Comparison of ENCODE assay signal across 13 mouse cellular contexts in the genomic region with DNA sequence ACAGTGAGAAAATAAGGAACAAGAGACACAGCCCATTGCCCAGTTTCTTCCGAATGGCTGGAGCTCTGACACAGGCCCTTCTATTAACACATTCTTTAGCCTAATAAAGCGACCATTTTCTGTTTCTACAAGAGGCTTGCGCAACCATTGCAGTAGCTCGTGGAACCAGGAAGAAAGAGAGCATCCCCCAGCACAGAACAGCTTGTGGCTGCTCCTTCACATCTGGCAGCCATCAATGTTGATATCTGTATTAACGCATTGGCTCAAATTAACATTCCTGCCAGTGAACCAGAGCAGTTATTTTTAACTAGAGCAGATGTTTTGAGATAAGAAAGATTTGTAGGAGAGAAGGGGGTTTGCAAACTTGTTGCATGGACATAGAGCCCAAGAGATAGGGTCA. TPM values are rescaled to one million over a fixed set of nuclear protein-coding genes. Genes with fewer than 3 reads are reported as not detected.
DNase-seq lines count a peak whose midpoint lies in the region; ATAC-seq lines count a peak whose summit lies in the region.
"Had no signal": no experiment of that assay in that cellular context is flagged by ENCODE, and none has a peak within 500 bp of the region (broad histone marks: within the 10 kb centered on the region; RNA-seq: fewer than 3 reads in every experiment).

No protein-coding gene starts in this region.

- no peak for DNase-seq in lung, postnatal 25 days (ENCODE audit: low spot score)
- peak; percentile 3 for DNase-seq in lung, postnatal 14 days
- no peak for DNase-seq in neural tube, embryonic 10.5 days (ENCODE audit: extremely low spot score, low spot score)
- DNase-seq: adrenal gland, postnatal 10 days; cerebellum, adult 2 months; liver, postnatal 0 days; midbrain, embryonic 14.5 days; thymus, adult 2 months had no signal

- H3K4me3 ChIP-seq in lung, embryonic 15.5 days, result no peak overlapping the region
- no peak overlapping the region for H3K4me3 ChIP-seq in kidney, embryonic 16.5 days (ENCODE audit: low read length)
- H3K4me3 ChIP-seq in midbrain, embryonic 13.5 days (replicated peaks), result no peak overlapping the region
- H3K4me3 ChIP-seq: limb, embryonic 15.5 days had no signal

- no peak overlapping the region for H3K9ac ChIP-seq in lung, embryonic 15.5 days
- H3K9ac ChIP-seq in kidney, embryonic 16.5 days (replicated peaks; ENCODE audit: low read length), result no peak overlapping the region
- no peak overlapping the region for H3K9ac ChIP-seq in midbrain, embryonic 13.5 days (replicated peaks)
- H3K9ac ChIP-seq: limb, embryonic 15.5 days; liver, postnatal 0 days had no signal

- no peaks in the 10 kb centered on the region for H3K9me3 ChIP-seq in lung, embryonic 15.5 days
- H3K9me3 ChIP-seq in kidney, embryonic 16.5 days (ENCODE audit: low read length), result no peaks in the 10 kb centered on the region
- no peaks in the 10 kb centered on the region for H3K9me3 ChIP-seq in midbrain, embryonic 13.5 days
- H3K9me3 ChIP-seq: limb, embryonic 15.5 days had no signal

- peak; percentile 76; the same call in 1 of the 2 replicates for ATAC-seq in lung, embryonic 15.5 days (ENCODE audit: borderline replicate concordance, extremely low read depth, low FRiP score, low TSS enrichment)
- peak; percentile 27; the same call in 1 of the 2 replicates for ATAC-seq in kidney, embryonic 16.5 days (ENCODE audit: low FRiP score, low TSS enrichment)
- no peak for ATAC-seq in megakaryocyte, adult 5-6 weeks (ENCODE audit: poor library complexity, severe bottlenecking)
- no peak for ATAC-seq in midbrain, embryonic 13.5 days
- ATAC-seq: liver, postnatal 0 days had no signal

- WGBS in lung, embryonic 15.5 days, result 38% methylated on average over 5 of the region's 5 CpGs
- 58% methylated on average over 5 of the region's 5 CpGs for WGBS in kidney, embryonic 16.5 days
- WGBS in midbrain, embryonic 13.5 days, result 88% methylated on average over 5 of the region's 5 CpGs

- H3K4me1 ChIP-seq in lung, embryonic 15.5 days, result peaks cover 3% of the 10 kb centered on the region; the same call in 1 of the 2 replicates
- no peaks in the 10 kb centered on the region for H3K4me1 ChIP-seq in kidney, embryonic 16.5 days (ENCODE audit: insufficient read depth, low read length)
- H3K4me1 ChIP-seq in midbrain, embryonic 13.5 days (replicated peaks), result no peaks in the 10 kb centered on the region

- no peak overlapping the region for H3K4me2 ChIP-seq in lung, embryonic 15.5 days
- no peak overlapping the region for H3K4me2 ChIP-seq in kidney, embryonic 16.5 days (replicated peaks; ENCODE audit: low read depth, low read length)
- no peak overlapping the region for H3K4me2 ChIP-seq in midbrain, embryonic 13.5 days (replicated peaks)
- H3K4me2 ChIP-seq: limb, embryonic 15.5 days had no signal

- H3K27ac ChIP-seq in lung, embryonic 15.5 days, result no peak overlapping the region; the same call in 1 of the 2 replicates
- H3K27ac ChIP-seq in kidney, embryonic 16.5 days (ENCODE audit: low read length), result no peak overlapping the region
- no peak overlapping the region for H3K27ac ChIP-seq in midbrain, embryonic 13.5 days
- H3K27ac ChIP-seq: limb, embryonic 15.5 days had no signal

- H3K36me3 ChIP-seq in lung, embryonic 15.5 days, result no peaks in the 10 kb centered on the region
- no peaks in the 10 kb centered on the region for H3K36me3 ChIP-seq in kidney, embryonic 16.5 days (ENCODE audit: insufficient read depth, low read length)
- no peaks in the 10 kb centered on the region for H3K36me3 ChIP-seq in midbrain, embryonic 13.5 days
- H3K36me3 ChIP-seq: limb, embryonic 15.5 days had no signal

- no peaks in the 10 kb centered on the region for H3K27me3 ChIP-seq in lung, embryonic 15.5 days
- no peaks in the 10 kb centered on the region for H3K27me3 ChIP-seq in kidney, embryonic 16.5 days (ENCODE audit: insufficient read depth, low read length)
- no peaks in the 10 kb centered on the region for H3K27me3 ChIP-seq in midbrain, embryonic 13.5 days
- H3K27me3 ChIP-seq: limb, embryonic 15.5 days had no signal

RNA-seq across cellular contexts. Expression of a gene that starts 44.2 kb away (rescaled TPM):
- polyA plus RNA-seq in lung, embryonic 15.5 days (2015; fragmentation: Nextera tagmentation; extraction: Ambion mirVana), result 30.8 and 32.4 TPM in 2 replicates
- polyA plus RNA-seq in kidney, embryonic 16.5 days (2015; fragmentation: Nextera tagmentation; extraction: Ambion mirVana), result 34.8 and 35.7 TPM in 2 replicates
- 12.2 and 12.8 TPM in 2 replicates for total RNA-seq in megakaryocyte, adult 5-6 weeks (2015)
- 10.4 and 11.8 TPM in 2 replicates for total RNA-seq in megakaryocyte, adult 5-6 weeks (2017)
- 25.0 and 30.4 TPM in 2 replicates for polyA plus RNA-seq in midbrain, embryonic 13.5 days (2015; fragmentation: Nextera tagmentation; extraction: Ambion mirVana)

Comparison
In these comparisons a context has a peak if more than half of its experiments do, and no peak if none do; other contexts are left out.
1. ATAC-seq: peak in lung, embryonic 15.5 days (single experiment) and kidney, embryonic 16.5 days (single experiment); none in megakaryocyte, adult 5-6 weeks (single experiment) and midbrain, embryonic 13.5 days (single experiment).